Mouse (Mus musculus) CH12.LX (cell line): ENCODE data around the gene Fkbp9. TPM values are rescaled to one million over a fixed set of nuclear protein-coding genes. Genes with fewer than 3 reads are reported as not detected.

Source experiments
- DNase-seq: peaks from one replicate; pipeline ENCODE4 v3.0.0-alpha.2; 2013; ENCODE audit errors: extremely low read depth
- H3K27ac ChIP-seq: 2 replicates; pipeline ENCODE4 v1.5.1; 2012; ENCODE audit warnings: low read depth, mild to moderate bottlenecking, control low read depth, moderate library complexity; ENCODE audit not compliant: insufficient read depth
- H3K27me3 ChIP-seq: replicated peaks from 2 replicates; pipeline ENCODE3; 2012; ENCODE audit warnings: inconsistent platforms
- H3K36me3 ChIP-seq, 2 experiments: replicated peaks in 1 of 2; 2 replicates each; pipeline versions ENCODE3 to v1.6.1; 2012; ENCODE audit warnings: inconsistent platforms in 1 of 2, low read length in 1 of 2, mild to moderate bottlenecking in 1 of 2, mixed read lengths in 1 of 2, moderate library complexity in 1 of 2; ENCODE audit not compliant: control insufficient read depth in 1 of 2, insufficient read depth in 1 of 2
- H3K4me1 ChIP-seq, 2 experiments: 2 replicates each; pipeline ENCODE4 v1.6.1; 2012; ENCODE audit warnings: inconsistent platforms in 1 of 2, moderate library complexity in 1 of 2; ENCODE audit not compliant: insufficient read depth in 2 of 2, control insufficient read depth in 1 of 2
- H3K4me2 ChIP-seq: 2 replicates; pipeline ENCODE4 v1.6.1; 2012; ENCODE audit warnings: low read depth, mild to moderate bottlenecking, control low read depth; ENCODE audit not compliant: poor library complexity, insufficient read depth, severe bottlenecking
- H3K4me3 ChIP-seq, 3 experiments: fragments of 150-350 bp in 1 of 3; sonication (generic) in 1 of 3; replicated peaks in 1 of 3; 2 replicates each; pipeline versions ENCODE3 to v1.5.1; 2011 to 2012; ENCODE audit warnings: low read depth in 2 of 3, low read length in 2 of 3, mild to moderate bottlenecking in 2 of 3, moderate library complexity in 2 of 3, control low read depth in 1 of 3, improper control_type of control experiment in 1 of 3, inconsistent platforms in 1 of 3, mixed read lengths in 1 of 3; ENCODE audit not compliant: poor library complexity in 1 of 3
- H3K79me2 ChIP-seq: replicated peaks from 2 replicates; pipeline ENCODE4 v1.6.1; 2012; ENCODE audit warnings: mild to moderate bottlenecking, moderate library complexity; ENCODE audit not compliant: control insufficient read depth, poor library complexity, insufficient read depth, severe bottlenecking; ENCODE audit errors: extremely low read depth
- H3K9ac ChIP-seq: 2 replicates; pipeline ENCODE4 v1.6.1; 2012; ENCODE audit warnings: low read depth, mild to moderate bottlenecking, control low read depth, moderate library complexity; ENCODE audit not compliant: insufficient read depth
- H3K9me3 ChIP-seq: replicated peaks from 2 replicates; pipeline ENCODE3; 2012; ENCODE audit warnings: low read length, inconsistent platforms, mixed read lengths
- BHLHE40 ChIP-seq: IDR thresholded peaks from 2 replicates; pipeline ENCODE4 v1.6.1; 2011; ENCODE audit warnings: mild to moderate bottlenecking, low read depth, low read length, improper control_type of control experiment
- CHD1 ChIP-seq: IDR thresholded peaks from 2 replicates; pipeline ENCODE4 v1.6.1; 2012; ENCODE audit warnings: low read depth, low read length, improper control_type of control experiment, inconsistent platforms
- CHD2 ChIP-seq: IDR thresholded peaks from 2 replicates; pipeline ENCODE4 v1.6.1; 2011; ENCODE audit warnings: low read length, improper control_type of control experiment
- CTCF ChIP-seq, 2 experiments: IDR thresholded peaks in 1 of 2; conservative IDR thresholded peaks in 1 of 2; 2 replicates each; pipeline ENCODE4 v1.5.1; 2011 to 2012; ENCODE audit warnings: low read depth in 2 of 2, low read length in 2 of 2, improper control_type of control experiment in 1 of 2, inconsistent platforms in 1 of 2, mild to moderate bottlenecking in 1 of 2, moderate library complexity in 1 of 2
- E2F4 ChIP-seq: IDR thresholded peaks from 2 replicates; pipeline ENCODE4 v1.6.1; 2011; ENCODE audit warnings: low read depth, low read length, improper control_type of control experiment; ENCODE audit not compliant: insufficient replicate concordance
- ELF1 ChIP-seq: IDR thresholded peaks from 2 replicates; pipeline ENCODE4 v1.6.1; 2014; ENCODE audit warnings: low read depth, mild to moderate bottlenecking, inconsistent platforms, low read length, improper control_type of control experiment
- EP300 ChIP-seq: IDR thresholded peaks from 2 replicates; pipeline ENCODE4 v1.6.1; 2011; ENCODE audit warnings: low read length, improper control_type of control experiment
- GABPA ChIP-seq: IDR thresholded peaks from 2 replicates; pipeline ENCODE4 v1.6.1; 2012; ENCODE audit warnings: low read depth, low read length, improper control_type of control experiment, inconsistent platforms; ENCODE audit not compliant: insufficient replicate concordance
- HCFC1 ChIP-seq: IDR thresholded peaks from 2 replicates; pipeline ENCODE4 v1.6.1; 2012; ENCODE audit warnings: low read depth, mild to moderate bottlenecking, inconsistent platforms, low read length, improper control_type of control experiment
- IRF4 ChIP-seq: IDR thresholded peaks from 2 replicates; pipeline ENCODE4 v1.6.1; 2014; ENCODE audit warnings: low read depth, mild to moderate bottlenecking, inconsistent platforms, low read length, improper control_type of control experiment
- KAT2A ChIP-seq: IDR thresholded peaks from 2 replicates; pipeline ENCODE4 v1.6.1; 2012; ENCODE audit warnings: low read length, improper control_type of control experiment, inconsistent platforms; ENCODE audit not compliant: insufficient replicate concordance
- MAX ChIP-seq: IDR thresholded peaks from 2 replicates; pipeline ENCODE4 v1.6.1; 2011; ENCODE audit warnings: low read length, improper control_type of control experiment
- MEF2A ChIP-seq: IDR thresholded peaks from 2 replicates; pipeline ENCODE4 v1.6.1; 2014; ENCODE audit warnings: low read depth, mild to moderate bottlenecking, inconsistent platforms, low read length, improper control_type of control experiment, borderline replicate concordance
- PAX5 ChIP-seq: IDR thresholded peaks from 2 replicates; pipeline ENCODE4 v1.6.1; 2012; ENCODE audit warnings: low read length, inconsistent platforms, mixed read lengths
- TBP ChIP-seq: conservative IDR thresholded peaks from 2 replicates; pipeline ENCODE4 v1.6.1; 2011; ENCODE audit warnings: low read depth, low read length, improper control_type of control experiment
- TCF12 ChIP-seq: IDR thresholded peaks from 2 replicates; pipeline ENCODE4 v1.6.1; 2014; ENCODE audit warnings: low read depth, mild to moderate bottlenecking, inconsistent platforms, low read length, improper control_type of control experiment
- UBTF ChIP-seq: IDR thresholded peaks from 2 replicates; pipeline ENCODE4 v1.6.1; 2012; ENCODE audit warnings: low read depth, mild to moderate bottlenecking, inconsistent platforms, low read length, improper control_type of control experiment, moderate library complexity
- USF1 ChIP-seq: IDR thresholded peaks from 2 replicates; pipeline ENCODE4 v1.6.1; 2014; ENCODE audit warnings: low read depth, mild to moderate bottlenecking, inconsistent platforms, low read length, improper control_type of control experiment
- ZC3H11A ChIP-seq: IDR thresholded peaks from 2 replicates; pipeline ENCODE4 v1.6.1; 2012; ENCODE audit warnings: low read depth, mild to moderate bottlenecking, inconsistent platforms, low read length, improper control_type of control experiment
- ZKSCAN1 ChIP-seq: IDR thresholded peaks from 2 replicates; pipeline ENCODE4 v1.6.1; 2012; ENCODE audit warnings: low read depth, inconsistent platforms, low read length, improper control_type of control experiment, borderline replicate concordance
- ZMIZ1 ChIP-seq: IDR thresholded peaks from 2 replicates; pipeline ENCODE4 v1.6.1; 2012; ENCODE audit warnings: low read depth, mild to moderate bottlenecking, inconsistent platforms, low read length, improper control_type of control experiment
- ZNF384 ChIP-seq: IDR thresholded peaks from 2 replicates; pipeline ENCODE4 v1.6.1; 2012; ENCODE audit warnings: low read depth, low read length, improper control_type of control experiment, inconsistent platforms
- dilution Hi-C: fragments of 300-500 bp; cut with MboI; formaldehyde crosslinking; loops from 2 replicates; pipeline ENCODE4 v1.14.3; 2020; ENCODE audit warnings: low sequenced_read_pairs; ENCODE audit not compliant: extremely low pct_unique_long_range_greater_than_20kb, extremely low pct_ligation_motif_present
- in situ Hi-C: fragments of 300-500 bp; cut with MboI; formaldehyde crosslinking; loops from 3 replicates; pipeline ENCODE4 v1.14.3; 2019; ENCODE audit warnings: low sequenced_read_pairs, low pct_ligation_motif_present, low pct_unique_long_range_greater_than_20kb, mixed read lengths
- polyA plus RNA-seq: library from polyadenylated mRNA; unstranded; fragments of >175 nt; gene quantifications from 2 replicates; pipeline ENCODE4 v1.2.1, GENCODE M21; 2012; ENCODE audit warnings: low read depth; ENCODE audit not compliant: insufficient read length
- total RNA-seq, 2 experiments: library from RNA; depleted of rRNA; stranded (reverse); fragments of 300-350 nt in 1 of 2; fragments of >200 nt in 1 of 2; gene quantifications; 2 replicates each; pipeline ENCODE4 v1.2.3; 2012 to 2014

Gene Fkbp9
- total and polyA plus RNA-seq, 3 experiments, result 0.07 to 1.7 TPM; not detected in 1

GRCm38 (mm10) chr6:56879352-56879955, 47.6 kb downstream of the Fkbp9 start:
- H3K4me1 ChIP-seq, result no peaks in the 10 kb centered on the region
- H3K9ac ChIP-seq, result no peak overlapping the region
- H3K4me2 ChIP-seq, result no peak overlapping the region
- H3K27me3 ChIP-seq, result no peaks in the 10 kb centered on the region
- no peaks in the 10 kb centered on the region for H3K79me2 ChIP-seq
- dilution Hi-C loops, result no loop called here
- no peak for DNase-seq
- H3K36me3 ChIP-seq, result peaks cover 3 to 34% of the 10 kb centered on the region in 2 experiments
- no peaks in the 10 kb centered on the region for H3K9me3 ChIP-seq
- no peak overlapping the region for H3K4me3 ChIP-seq
- no peak overlapping the region for H3K27ac ChIP-seq
- in situ Hi-C loops, result no loop called here
- no peak for TF ChIP-seq ZKSCAN1
- TF ChIP-seq ZNF384, result no peak
- TF ChIP-seq TBP, result no peak
- no peak for TF ChIP-seq KAT2A
- TF ChIP-seq GABPA, result no peak
- TF ChIP-seq PAX5, result no peak
- TF ChIP-seq TCF12, result no peak
- no peak for TF ChIP-seq EP300
- no peak for TF ChIP-seq ELF1
- no peak for TF ChIP-seq MAX
- no peak for TF ChIP-seq CHD1
- no peak for TF ChIP-seq CHD2
- TF ChIP-seq IRF4, result no peak
- no peak for TF ChIP-seq CTCF (conservative IDR thresholded peaks at IDR 0.05 in 1 of 2, IDR thresholded peaks at IDR 0.05 in 1 of 2; ENCODE audit: low read depth in 2 of 2, low read length in 2 of 2)
- TF ChIP-seq MEF2A, result no peak

DNA sequence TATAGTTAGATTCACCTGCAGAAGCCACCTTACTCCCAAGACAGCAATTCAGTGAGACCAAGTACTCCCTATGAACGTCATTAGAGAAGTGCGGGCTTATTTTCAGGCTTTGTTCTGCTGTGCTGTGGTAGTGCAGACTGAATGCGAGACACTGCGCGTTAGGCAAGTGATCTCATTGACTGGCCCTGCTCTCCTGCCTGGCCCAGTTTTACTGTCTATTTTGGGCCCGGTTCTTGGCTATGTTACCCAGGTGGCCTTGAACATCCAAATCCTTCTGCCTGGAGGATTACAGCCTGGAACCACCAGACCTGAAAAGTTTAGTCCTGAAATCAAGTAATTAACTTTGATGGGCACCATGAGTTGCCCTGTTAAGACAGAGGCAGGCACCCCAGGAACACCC, 56.7 kb downstream of the Fkbp9 start:
- no peak overlapping the region for H3K4me2 ChIP-seq
- dilution Hi-C loops (no loop called here), in situ Hi-C loops (no loop called here)
- H3K4me1 ChIP-seq, result no peaks in the 10 kb centered on the region
- DNase-seq, result no peak
- H3K9me3 ChIP-seq, result no peaks in the 10 kb centered on the region
- TF ChIP-seq ZMIZ1, result no peak
- no peak for TF ChIP-seq BHLHE40
- no peak for TF ChIP-seq HCFC1
- TF ChIP-seq USF1, result no peak
- TF ChIP-seq CTCF (conservative IDR thresholded peaks at IDR 0.05 in 1 of 2, IDR thresholded peaks at IDR 0.05 in 1 of 2; ENCODE audit: low read depth in 2 of 2, low read length in 2 of 2), result no peak
- no peak for TF ChIP-seq ZC3H11A
- TF ChIP-seq UBTF, result no peak
- TF ChIP-seq E2F4, result no peak
- TF ChIP-seq, all 38 proteins: peak for 0
- no peak overlapping the region for H3K27ac ChIP-seq
- H3K4me3 ChIP-seq, result no peak overlapping the region
- H3K9ac ChIP-seq, result no peak overlapping the region
- H3K27me3 ChIP-seq, result no peaks in the 10 kb centered on the region
- H3K36me3 ChIP-seq, result peaks cover 25 to 71% of the 10 kb centered on the region in 2 experiments
- no peaks in the 10 kb centered on the region for H3K79me2 ChIP-seq
